Mouse (Mus musculus): ENCODE results near the gene Pbx4. TPM values are rescaled to one million over a fixed set of nuclear protein-coding genes. Genes with fewer than 3 reads are reported as not detected.

Gene Pbx4
- polyA plus RNA-seq, 1 experiment from 2014 or later = 58.8 TPM

Other genes starting within 250 kb of the Pbx4 start
- gene Zfp868, start 206.9 kb upstream of the Pbx4 start, polyA plus RNA-seq (2015; fragmentation: Nextera tagmentation; extraction: Ambion mirVana) = 43.8 and 44.4 TPM in 2 replicates
- gene Zfp964, start 178.0 kb upstream of the Pbx4 start, polyA plus RNA-seq (2015; fragmentation: Nextera tagmentation; extraction: Ambion mirVana) = 2.9 and 3.1 TPM in 2 replicates
- gene Zfp869, start 121.8 kb upstream of the Pbx4 start, polyA plus RNA-seq (2015; fragmentation: Nextera tagmentation; extraction: Ambion mirVana) = 25.1 and 28.9 TPM in 2 replicates
- gene Zfp963, start 82.5 kb upstream of the Pbx4 start, polyA plus RNA-seq (2015; fragmentation: Nextera tagmentation; extraction: Ambion mirVana) = 10.1 and 10.5 TPM in 2 replicates
- 0.50 and 0.55 TPM in 2 replicates for gene Gm20422, start 57.6 kb upstream of the Pbx4 start, polyA plus RNA-seq (2015; fragmentation: Nextera tagmentation; extraction: Ambion mirVana)
- gene Atp13a1, start 41.3 kb upstream of the Pbx4 start, polyA plus RNA-seq (2015; fragmentation: Nextera tagmentation; extraction: Ambion mirVana) = 43.7 and 45.4 TPM in 2 replicates
- 39.6 and 45.7 TPM in 2 replicates for gene Zfp866, start 41.3 kb upstream of the Pbx4 start, polyA plus RNA-seq (2015; fragmentation: Nextera tagmentation; extraction: Ambion mirVana)
- gene Gmip, start 23.8 kb upstream of the Pbx4 start, polyA plus RNA-seq (2015; fragmentation: Nextera tagmentation; extraction: Ambion mirVana) = 24.8 and 27.6 TPM in 2 replicates
- 0.68 and 0.70 TPM in 2 replicates for gene Lpar2, start 10.1 kb upstream of the Pbx4 start, polyA plus RNA-seq (2015; fragmentation: Nextera tagmentation; extraction: Ambion mirVana)
- 3.1 and 3.9 TPM in 2 replicates for gene Cilp2, start 55.2 kb downstream of the Pbx4 start, polyA plus RNA-seq (2015; fragmentation: Nextera tagmentation; extraction: Ambion mirVana)
- gene Tssk6, start 69.7 kb downstream of the Pbx4 start, polyA plus RNA-seq (2015; fragmentation: Nextera tagmentation; extraction: Ambion mirVana) = 3.4 TPM in 2 replicates
- 169 and 186 TPM in 2 replicates for gene Ndufa13, start 70.1 kb downstream of the Pbx4 start, polyA plus RNA-seq (2015; fragmentation: Nextera tagmentation; extraction: Ambion mirVana)
- 10.0 and 12.1 TPM in 2 replicates for gene Yjefn3, start 70.2 kb downstream of the Pbx4 start, polyA plus RNA-seq (2015; fragmentation: Nextera tagmentation; extraction: Ambion mirVana)
- gene Gatad2a, start 163.9 kb downstream of the Pbx4 start, polyA plus RNA-seq (2015; fragmentation: Nextera tagmentation; extraction: Ambion mirVana) = 30.6 and 31.8 TPM in 2 replicates
- gene Mau2, start 210.2 kb downstream of the Pbx4 start, polyA plus RNA-seq (2015; fragmentation: Nextera tagmentation; extraction: Ambion mirVana) = 68.1 and 68.7 TPM in 2 replicates
- gene Sugp1, start 210.3 kb downstream of the Pbx4 start, polyA plus RNA-seq (2015; fragmentation: Nextera tagmentation; extraction: Ambion mirVana) = 57.7 and 59.2 TPM in 2 replicates
- gene Tm6sf2, start 240.4 kb downstream of the Pbx4 start, polyA plus RNA-seq (2015; fragmentation: Nextera tagmentation; extraction: Ambion mirVana) = 1.3 and 1.7 TPM in 2 replicates